Mouse (Mus musculus) CH12.LX (cell line): ENCODE measurements around the gene Pde4b.

Experiments
- CHD2 ChIP-seq: IDR thresholded peaks from 2 replicates; pipeline ENCODE4 v1.6.1; 2011; ENCODE audit warnings: low read length, improper control_type of control experiment
- CTCF ChIP-seq, 2 experiments: IDR thresholded peaks in 1 of 2; conservative IDR thresholded peaks in 1 of 2; 2 replicates each; pipeline ENCODE4 v1.5.1; 2011 to 2012; ENCODE audit warnings: low read depth in 2 of 2, low read length in 2 of 2, improper control_type of control experiment in 1 of 2, inconsistent platforms in 1 of 2, mild to moderate bottlenecking in 1 of 2, moderate library complexity in 1 of 2
- EP300 ChIP-seq: IDR thresholded peaks from 2 replicates; pipeline ENCODE4 v1.6.1; 2011; ENCODE audit warnings: low read length, improper control_type of control experiment
- GABPA ChIP-seq: IDR thresholded peaks from 2 replicates; pipeline ENCODE4 v1.6.1; 2012; ENCODE audit warnings: low read depth, low read length, improper control_type of control experiment, inconsistent platforms; ENCODE audit not compliant: insufficient replicate concordance
- HCFC1 ChIP-seq: IDR thresholded peaks from 2 replicates; pipeline ENCODE4 v1.6.1; 2012; ENCODE audit warnings: low read depth, mild to moderate bottlenecking, inconsistent platforms, low read length, improper control_type of control experiment
- MAZ ChIP-seq: IDR thresholded peaks from 2 replicates; pipeline ENCODE4 v1.6.1; 2012; ENCODE audit warnings: low read depth, mild to moderate bottlenecking, inconsistent platforms, low read length, improper control_type of control experiment, moderate library complexity
- NRF1 ChIP-seq: IDR thresholded peaks from 2 replicates; pipeline ENCODE4 v1.6.1; 2014; ENCODE audit warnings: low read depth, mild to moderate bottlenecking, inconsistent platforms, low read length, improper control_type of control experiment, moderate library complexity
- POLR2A ChIP-seq: IDR thresholded peaks from 2 replicates; pipeline ENCODE4 v1.6.1; 2011; ENCODE audit warnings: low read depth, mild to moderate bottlenecking, improper control_type of control experiment, low read length
- SIN3A ChIP-seq: IDR thresholded peaks from 2 replicates; pipeline ENCODE4 v1.6.1; 2012; ENCODE audit warnings: low read length, improper control_type of control experiment, inconsistent platforms
- TCF12 ChIP-seq: IDR thresholded peaks from 2 replicates; pipeline ENCODE4 v1.6.1; 2014; ENCODE audit warnings: low read depth, mild to moderate bottlenecking, inconsistent platforms, low read length, improper control_type of control experiment
- USF1 ChIP-seq: IDR thresholded peaks from 2 replicates; pipeline ENCODE4 v1.6.1; 2014; ENCODE audit warnings: low read depth, mild to moderate bottlenecking, inconsistent platforms, low read length, improper control_type of control experiment
- ZKSCAN1 ChIP-seq: IDR thresholded peaks from 2 replicates; pipeline ENCODE4 v1.6.1; 2012; ENCODE audit warnings: low read depth, inconsistent platforms, low read length, improper control_type of control experiment, borderline replicate concordance

DNA sequence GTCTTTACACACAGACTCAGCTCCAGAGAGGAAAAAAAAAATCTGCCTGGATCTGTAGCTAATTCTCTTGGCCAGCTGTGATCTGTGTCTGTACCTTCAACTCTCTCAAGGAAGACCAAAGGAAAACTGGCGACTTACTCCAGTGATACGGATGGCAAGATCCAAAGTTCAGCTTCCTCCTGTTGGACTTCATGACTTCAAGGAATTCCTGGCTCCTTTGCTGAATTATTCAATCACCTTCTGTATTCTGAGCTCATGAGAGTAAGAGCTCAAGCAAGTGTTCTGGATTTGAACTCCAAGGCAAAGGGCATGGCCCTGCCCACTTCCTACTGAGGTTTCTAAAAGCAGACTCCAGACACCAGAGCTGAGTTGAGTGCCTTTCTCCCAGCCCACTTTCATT, 245.0 kb downstream of the Pde4b start:
- TF ChIP-seq POLR2A = no peak
- TF ChIP-seq CTCF (conservative IDR thresholded peaks at IDR 0.05 in 1 of 2, IDR thresholded peaks at IDR 0.05 in 1 of 2; ENCODE audit: low read depth in 2 of 2, low read length in 2 of 2) = no peak
- TF ChIP-seq HCFC1 = no peak
- TF ChIP-seq USF1 = no peak
- no peak for TF ChIP-seq ZKSCAN1
- no peak for TF ChIP-seq SIN3A
- TF ChIP-seq MAZ = no peak
- no peak for TF ChIP-seq TCF12
- no peak for TF ChIP-seq NRF1
- TF ChIP-seq CHD2 = no peak
- TF ChIP-seq EP300 = no peak
- TF ChIP-seq GABPA = no peak
